Mouse (Mus musculus) lung, embryonic 15.5 days (tissue): ENCODE measurements at regions not wholly inside any gene's neighbourhood (a gene's known extent, or its start where the extent isn't known, plus 50 kb on each side); places are given as distances from the start of the nearest gene placed in this dataset.

Experiments used
- ATAC-seq: fragments of 200-750 bp; cut with Nextera tagmentation; 2 replicates; pipeline ENCODE4 v1.8.0; 2017; ENCODE audit warnings: moderate number of reproducible peaks, borderline replicate concordance; ENCODE audit not compliant: low FRiP score, low TSS enrichment; ENCODE audit errors: extremely low read depth
- H3K27ac ChIP-seq: fragments of 300-500 bp; sonication (generic); 2 replicates; pipeline ENCODE4 v1.5.1; 2015; ENCODE audit warnings: moderate library complexity, mild to moderate bottlenecking, inconsistent platforms
- H3K27me3 ChIP-seq: fragments of 300-500 bp; sonication (generic); 2 replicates; pipeline ENCODE4 v1.6.1; 2015; ENCODE audit warnings: inconsistent platforms
- H3K36me3 ChIP-seq: fragments of 300-500 bp; sonication (generic); 2 replicates; pipeline ENCODE4 v1.6.1; 2015; ENCODE audit warnings: inconsistent platforms
- H3K4me1 ChIP-seq: fragments of 300-500 bp; sonication (generic); 2 replicates; pipeline ENCODE4 v1.6.1; 2015; ENCODE audit warnings: inconsistent platforms
- H3K4me2 ChIP-seq: fragments of 300-500 bp; sonication (generic); 2 replicates; pipeline ENCODE4 v1.6.1; 2015; ENCODE audit warnings: inconsistent platforms, mild to moderate bottlenecking, moderate library complexity
- H3K4me3 ChIP-seq: fragments of 300-500 bp; sonication (generic); 2 replicates; pipeline ENCODE4 v1.5.1; 2015; ENCODE audit warnings: mild to moderate bottlenecking, inconsistent platforms
- H3K9ac ChIP-seq: fragments of 300-500 bp; sonication (generic); 2 replicates; pipeline ENCODE4 v1.6.1; 2015; ENCODE audit warnings: inconsistent platforms
- H3K9me3 ChIP-seq: fragments of 300-500 bp; sonication (generic); 2 replicates; pipeline ENCODE4 v1.6.1; 2016; ENCODE audit warnings: inconsistent platforms
- WGBS: fragments of 180-500 bp; shearing (Covaris S2); methylation state at CpG from one replicate; pipeline ENCODE4 v1.1.7; 2015; 5-methylcytosine and 5-hydroxymethylcytosine counted together

DNA sequence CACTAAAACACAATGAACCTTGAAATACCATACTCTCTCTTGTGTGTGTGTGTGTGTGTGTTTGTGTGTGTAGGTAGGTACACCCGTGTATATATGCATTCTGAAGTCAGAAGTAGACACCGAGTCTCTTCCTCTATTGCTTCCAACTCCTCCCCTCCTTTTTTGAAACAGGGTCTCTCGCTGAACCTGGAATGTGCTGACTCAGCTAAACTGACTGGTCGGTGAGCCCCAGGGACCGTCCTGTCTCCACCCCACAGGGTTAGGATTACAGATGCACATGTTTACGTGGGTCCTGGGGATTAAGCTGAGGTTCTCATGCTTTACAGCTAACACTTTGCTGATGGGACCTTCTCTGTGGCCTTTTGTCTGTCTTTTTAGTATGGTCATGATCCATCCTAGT lies 74.8 kb upstream of the Nfil3 start:
- Histone ChIP-seq H3K27me3 (no peaks in the 10 kb centered on the region), H3K27ac (no peak overlapping the region), H3K4me3 (no peak overlapping the region), H3K4me2 (no peak overlapping the region), H3K36me3 (no peaks in the 10 kb centered on the region), H3K9ac (no peak overlapping the region), H3K9me3 (no peaks in the 10 kb centered on the region), H3K4me1 (no peaks in the 10 kb centered on the region)
- ATAC-seq: no peak
- 69% methylated on average over 6 of the region's 6 CpGs for WGBS

GRCm38 (mm10) chr13:53053211-53053610 lies 72.3 kb upstream of the Nfil3 start:
- Histone ChIP-seq H3K4me3 (no peak overlapping the region), H3K27ac (no peak overlapping the region), H3K4me1 (no peaks in the 10 kb centered on the region), H3K27me3 (no peaks in the 10 kb centered on the region), H3K9ac (no peak overlapping the region), H3K9me3 (no peaks in the 10 kb centered on the region), H3K4me2 (no peak overlapping the region), H3K36me3 (no peaks in the 10 kb centered on the region)
- WGBS: 85% methylated on average over 8 of the region's 8 CpGs
- ATAC-seq: no peak

DNA sequence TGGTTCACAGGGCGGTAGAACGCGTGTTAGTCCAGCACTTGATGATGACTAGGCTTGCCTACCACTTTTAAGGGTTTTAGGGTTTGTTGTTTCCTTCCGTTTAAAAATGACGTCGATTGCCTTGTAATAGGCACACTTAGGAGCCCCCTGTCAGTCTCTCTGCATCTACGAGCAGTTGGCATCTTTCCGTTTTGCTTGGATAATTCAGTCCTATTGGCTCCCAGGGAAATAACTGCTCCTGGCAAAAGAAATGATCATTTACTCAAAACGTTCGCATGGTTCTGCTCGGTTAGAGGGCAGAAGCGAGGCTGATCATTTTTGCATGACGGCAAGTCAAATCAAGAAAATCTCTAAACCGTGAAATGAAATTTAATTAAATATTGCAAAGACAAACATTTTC lies 71.9 kb upstream of the Nfil3 start:
- Histone ChIP-seq H3K36me3 (no peaks in the 10 kb centered on the region), H3K9ac (no peak overlapping the region), H3K9me3 (no peaks in the 10 kb centered on the region), H3K4me3 (no peak overlapping the region), H3K27me3 (no peaks in the 10 kb centered on the region), H3K4me1 (no peaks in the 10 kb centered on the region), H3K4me2 (no peak overlapping the region), H3K27ac (no peak overlapping the region)
- WGBS: 88% methylated on average over 14 of the region's 14 CpGs
- ATAC-seq: no peak

- ATAC-seq: no peak
- no peaks in the 10 kb centered on the region for H3K27me3 ChIP-seq
Measured at GRCm38 (mm10) chr13:53052188-53052587, 71.3 kb upstream of the Nfil3 start.

DNA sequence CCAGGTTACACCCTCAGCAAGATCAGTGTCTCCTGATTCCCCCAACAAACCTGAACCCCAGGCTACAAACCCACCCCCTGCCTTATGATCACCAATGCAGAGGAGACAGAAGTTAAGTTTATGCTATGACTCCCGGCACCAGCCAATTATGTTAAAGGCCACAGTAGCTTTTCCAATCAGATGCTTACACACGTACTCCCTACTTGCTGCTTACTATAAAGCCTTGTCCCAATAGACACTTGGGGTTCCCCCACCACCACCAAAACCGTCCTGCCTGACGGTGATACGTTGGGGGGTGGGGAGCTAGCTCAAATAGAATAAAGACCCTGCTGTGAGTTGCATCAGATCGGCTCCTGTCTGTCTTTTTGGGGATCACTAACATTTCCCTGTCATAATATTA lies 70.5 kb upstream of the Nfil3 start:
- Histone ChIP-seq H3K4me3 (no peak overlapping the region), H3K36me3 (no peaks in the 10 kb centered on the region), H3K9me3 (no peaks in the 10 kb centered on the region), H3K27me3 (no peaks in the 10 kb centered on the region), H3K4me1 (no peaks in the 10 kb centered on the region), H3K9ac (no peak overlapping the region), H3K4me2 (no peak overlapping the region), H3K27ac (no peak overlapping the region)
- 79% methylated on average over 6 of the region's 6 CpGs for WGBS
- no peak for ATAC-seq

More at GRCm38 (mm10) chr13:53052188-53052587, 71.3 kb upstream of the Nfil3 start:
- no peaks in the 10 kb centered on the region for H3K36me3 ChIP-seq
- H3K4me3 ChIP-seq: no peak overlapping the region
- 63% methylated on average over 10 of the region's 10 CpGs for WGBS
- H3K4me2 ChIP-seq: no peak overlapping the region
- no peak overlapping the region for H3K27ac ChIP-seq
- no peaks in the 10 kb centered on the region for H3K4me1 ChIP-seq
- no peaks in the 10 kb centered on the region for H3K9me3 ChIP-seq
- no peak overlapping the region for H3K9ac ChIP-seq

- H3K9ac ChIP-seq: no peak overlapping the region
- WGBS: 86% methylated on average over 15 of the region's 15 CpGs
- H3K4me1 ChIP-seq: no peaks in the 10 kb centered on the region
- no peak overlapping the region for H3K4me3 ChIP-seq
- no peak overlapping the region for H3K4me2 ChIP-seq
- H3K27me3 ChIP-seq: no peaks in the 10 kb centered on the region
- no peaks in the 10 kb centered on the region for H3K36me3 ChIP-seq
- no peaks in the 10 kb centered on the region for H3K9me3 ChIP-seq
- no peak overlapping the region for H3K27ac ChIP-seq
- no peak for ATAC-seq
Measured at GRCm38 (mm10) chr13:53049176-53049575, 68.3 kb upstream of the Nfil3 start.

DNA sequence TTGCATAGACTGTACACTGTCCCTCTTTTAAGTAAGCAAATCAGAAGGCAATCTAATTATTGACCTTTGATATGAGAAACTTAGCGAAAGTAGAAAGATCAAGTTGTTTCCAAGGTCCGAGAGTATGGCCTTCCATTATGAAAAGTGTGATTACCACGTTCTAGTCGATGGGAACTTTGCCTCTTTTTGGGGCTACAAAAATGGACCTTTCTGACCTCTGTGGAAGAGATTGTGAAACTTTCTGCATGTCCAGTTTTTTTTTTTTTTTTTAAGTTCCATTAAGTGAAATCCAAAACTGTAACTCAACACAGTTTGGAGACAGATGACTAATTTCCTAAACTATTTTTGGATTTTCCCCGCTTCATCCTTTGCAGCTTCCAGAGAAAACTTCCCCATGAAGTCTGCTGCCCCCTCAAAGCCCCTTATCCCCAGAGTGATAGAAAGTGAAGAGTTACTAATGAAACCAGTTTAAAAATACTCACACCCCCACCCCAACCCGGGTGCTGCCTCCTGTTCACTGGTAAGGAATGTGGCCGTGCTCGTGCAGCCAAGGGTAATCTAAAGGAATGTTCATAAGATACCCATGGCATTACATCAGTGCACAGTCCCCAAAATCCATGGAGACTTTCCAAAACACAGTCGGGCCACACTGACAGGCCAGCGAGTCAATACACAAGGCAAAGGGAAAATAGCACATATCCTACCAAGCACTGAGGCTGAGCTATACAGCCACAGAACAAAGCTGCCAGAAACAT lies 52.5 kb upstream of the Nfil3 start:
- no peaks in the 10 kb centered on the region for H3K36me3 ChIP-seq
- H3K4me1 ChIP-seq: peaks cover 6% of the 10 kb centered on the region; the same call in 1 of the 2 replicates
- H3K27me3 ChIP-seq: no peaks in the 10 kb centered on the region
- 0 out of 2 replicates have a peak, but pooled peaks have one; percentile 23 for ATAC-seq
- no peak overlapping the region for H3K27ac ChIP-seq
- H3K9me3 ChIP-seq: no peaks in the 10 kb centered on the region
- 47% methylated on average over 10 of the region's 10 CpGs for WGBS
- no peak overlapping the region for H3K9ac ChIP-seq
- no peak overlapping the region for H3K4me2 ChIP-seq
- no peak overlapping the region for H3K4me3 ChIP-seq
